ENCODE assay signal across 17 mouse cellular contexts in the genomic region with DNA sequence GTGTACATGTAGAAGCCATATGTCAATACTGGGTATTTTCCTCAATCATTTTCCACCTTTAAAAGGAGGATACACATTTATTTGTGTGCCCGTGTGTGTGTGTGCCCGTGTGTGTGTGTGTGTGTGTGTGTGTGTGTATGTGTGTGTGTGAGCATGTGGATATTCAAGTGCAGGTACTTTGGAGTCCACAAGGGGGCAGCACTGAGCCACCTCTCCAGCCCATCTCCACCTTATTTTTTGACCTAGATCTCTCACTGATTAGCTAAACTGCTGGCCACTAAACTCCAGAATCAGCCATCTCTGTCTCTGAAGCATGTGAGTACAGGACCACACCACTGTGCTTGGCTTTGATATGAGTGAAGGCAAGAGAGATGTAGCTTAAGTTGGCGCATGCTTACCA. TPM values are rescaled to one million over a fixed set of nuclear protein-coding genes. Genes with fewer than 3 reads are reported as not detected.
DNase-seq lines count a peak whose midpoint lies in the region; ATAC-seq and TF ChIP-seq lines count a peak whose summit lies in the region.
"Had no signal": no experiment of that assay in that cellular context is flagged by ENCODE, and none has a peak within 500 bp of the region (broad histone marks: within the 10 kb centered on the region; RNA-seq: fewer than 3 reads in every experiment).

No protein-coding gene starts in this region.

- H3K27ac ChIP-seq in layer of hippocampus, adult 2 months: no peak overlapping the region
- H3K27ac ChIP-seq: heart, embryonic 13.5 days; macrophage; neural tube, embryonic 12.5 days had no signal

- TF ChIP-seq POLR2A in brain, embryonic 14.5 days (IDR thresholded peaks at IDR 0.05; ENCODE audit: borderline replicate concordance, extremely low read depth, insufficient read depth, insufficient read length, poor library complexity, severe bottlenecking): no peak

- peak; percentile 39 for DNase-seq in CD4-positive, CD25-positive, alpha-beta regulatory T cell, adult 2 months (ENCODE audit: low read depth, low spot score)
- DNase-seq in layer of hippocampus, adult 2 months (ENCODE audit: low spot score in 2 of 2): no peak
- no peak for DNase-seq in layer of hippocampus, adult 9-10 months (ENCODE audit: low spot score)
- peak; percentile 23 to 34 for DNase-seq in B cell, adult 2 months
- no peak for DNase-seq in brain, embryonic 14.5 days (ENCODE audit: low read depth)
- no peak for DNase-seq in urinary bladder, postnatal 25 days (ENCODE audit: low spot score)
- DNase-seq in urinary bladder, postnatal 10 days (ENCODE audit: low spot score): no peak
- DNase-seq: cerebellum, adult 18-20 months; embryo, embryonic 11 days; gastrocnemius, postnatal 25 days; kidney, adult 8-10 months; midbrain, embryonic 14.5 days had no signal

- H3K4me3 ChIP-seq in layer of hippocampus, adult 2 months: no peak overlapping the region
- H3K4me3 ChIP-seq: heart, embryonic 13.5 days; neural tube, embryonic 12.5 days had no signal

- TF ChIP-seq CTCF in layer of hippocampus, adult 2 months (conservative IDR thresholded peaks at IDR 0.05): peak; percentile 49
- TF ChIP-seq CTCF in brain, embryonic 14.5 days (IDR thresholded peaks at IDR 0.05; ENCODE audit: borderline replicate concordance, extremely low read depth, insufficient read depth, insufficient read length): peak; percentile 46; the same call in 1 of the 2 replicates

- ATAC-seq in CD4-positive, CD25-positive, alpha-beta regulatory T cell, adult 4 months: no peak

RNA-seq across cellular contexts. Expression of a gene that starts 1.4 kb away (rescaled TPM):
- polyA plus RNA-seq in CD4-positive, CD25-positive, alpha-beta regulatory T cell, adult 4 months (2017; shearing (Covaris generic)): not detected
- total RNA-seq in layer of hippocampus, adult 2 months (2021): 1 to 10 TPM; 3.5 to 4.8 TPM
- polyA plus RNA-seq in brain, embryonic 14.5 days (2012; rRNA removed): 1.9 and 3.8 TPM in 2 replicates
- polyA plus RNA-seq: hindbrain, embryonic 11.5 days; macrophage; neural tube, embryonic 12.5 days had no signal

RNA-seq across cellular contexts. Expression of a gene that starts 20.3 kb away (rescaled TPM):
- polyA plus RNA-seq in CD4-positive, CD25-positive, alpha-beta regulatory T cell, adult 4 months (2017; shearing (Covaris generic)): 1 to 10 TPM; 5.1 to 7.5 TPM
- total RNA-seq in layer of hippocampus, adult 2 months (2021): 10 to 100 TPM; 24.8 to 25.0 TPM
- 33.1 and 33.9 TPM in 2 replicates for polyA plus RNA-seq in brain, embryonic 14.5 days (2012; rRNA removed)

RNA-seq across cellular contexts. Expression of a gene that starts 25.0 kb away (rescaled TPM):
- polyA plus RNA-seq in CD4-positive, CD25-positive, alpha-beta regulatory T cell, adult 4 months (2017; shearing (Covaris generic)): under 1 TPM; 0.19 to 0.35 TPM
- total RNA-seq in layer of hippocampus, adult 2 months (2021): 10 to 100 TPM; 24.0 to 24.3 TPM
- polyA plus RNA-seq in brain, embryonic 14.5 days (2012; rRNA removed): 19.4 and 31.7 TPM in 2 replicates

RNA-seq across cellular contexts. Expression of a gene that starts 34.2 kb away (rescaled TPM):
- polyA plus RNA-seq in CD4-positive, CD25-positive, alpha-beta regulatory T cell, adult 4 months (2017; shearing (Covaris generic)): 100 to 1,000 TPM in 1 of 2 experiments, 10 to 100 TPM in 1; 54.0 to 104 TPM
- 10 to 100 TPM; 50.1 to 56.3 TPM for total RNA-seq in layer of hippocampus, adult 2 months (2021)
- polyA plus RNA-seq in brain, embryonic 14.5 days (2012; rRNA removed): 70.3 and 76.3 TPM in 2 replicates

RNA-seq across cellular contexts. Expression of a gene that starts 59.9 kb away (rescaled TPM):
- 1 to 10 TPM; 3.6 to 4.6 TPM for polyA plus RNA-seq in CD4-positive, CD25-positive, alpha-beta regulatory T cell, adult 4 months (2017; shearing (Covaris generic))
- total RNA-seq in layer of hippocampus, adult 2 months (2021): 10 to 100 TPM; 33.8 to 36.1 TPM
- polyA plus RNA-seq in brain, embryonic 14.5 days (2012; rRNA removed): 32.3 and 34.8 TPM in 2 replicates

Comparison
In these comparisons a context has a peak if more than half of its experiments do, and no peak if none do; other contexts are left out.
1. DNase-seq: peak in CD4-positive, CD25-positive, alpha-beta regulatory T cell, adult 2 months (single experiment) and B cell, adult 2 months (2 of 2); none in layer of hippocampus, adult 2 months (0 of 2), layer of hippocampus, adult 9-10 months (single experiment), brain, embryonic 14.5 days (single experiment), urinary bladder, postnatal 25 days (single experiment) and urinary bladder, postnatal 10 days (single experiment).
2. RNA of a gene that starts 25.0 kb away (polyA plus RNA-seq): 19.4 to 31.7 TPM in brain, embryonic 14.5 days; 0.19 to 0.35 TPM in CD4-positive, CD25-positive, alpha-beta regulatory T cell, adult 4 months; every median in the first group is over 10 times any median in the second.